Mouse (Mus musculus) heart, postnatal 25 days (tissue): ENCODE data around the gene Elovl3. TPM values are rescaled to one million over a fixed set of nuclear protein-coding genes. Genes with fewer than 3 reads are reported as not detected.
"Not testable (repeated sequence)": the region's sequence is repeated elsewhere in the genome, so short reads cannot be mapped to it uniquely, and the experiment has no call there.

ENCODE experiments used
- DNase-seq: peaks from one replicate; pipeline ENCODE4 v3.0.0; 2022; ENCODE audit warnings: low spot score
- intact Hi-C: fragments of 180-260 bp; cut with DNase I; formaldehyde crosslinking; loops from one replicate; pipeline ENCODE4 v1.15.1; 2025
- total RNA-seq, 2 experiments: library from RNA; stranded (reverse); gene quantifications; 2 replicates each; pipeline ENCODE4 v1.2.3; 2021

Elovl3 gene
- under 1 TPM in 1 of 2 experiments, not detected in 1; 0.22 TPM for total RNA-seq

- DNase-seq: peak; percentile 12
- intact Hi-C loops: no loop called here
These were observed at the start of gene Elovl3 for GRCm38 (mm10) chr19:46131694-46132525. Gene Elovl3, plus strand, starts transcription at chr19:46131897.

- intact Hi-C loops: loop anchor here (5.0 kb wide), 1 partner anchor 167 kb away; no protein-coding TSS in a partner anchor
These were observed 46.5 kb upstream of the Elovl3 start for GRCm38 (mm10) chr19:46085185-46085584.

DNA sequence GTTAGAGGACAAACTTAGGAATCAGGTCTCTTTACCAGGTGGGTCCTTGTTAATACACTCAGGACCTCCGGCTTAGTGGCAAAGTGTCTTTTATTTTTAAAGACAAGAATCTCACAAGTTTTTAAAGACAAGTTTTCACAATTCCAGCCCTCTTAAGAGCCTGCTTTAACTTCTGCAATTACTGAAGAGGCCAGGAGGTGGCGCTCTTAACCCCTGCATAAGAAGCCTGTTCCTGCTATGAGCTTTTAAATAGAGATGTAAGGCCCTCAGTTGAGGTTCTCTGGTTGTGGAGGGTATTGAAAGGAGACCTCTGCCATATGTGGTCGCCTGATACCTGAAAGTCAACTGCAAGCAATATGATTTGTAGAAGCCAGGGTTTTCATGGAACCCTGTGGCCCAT is 45.4 kb upstream of the Elovl3 start:
- intact Hi-C loops: loop anchor here (5.0 kb wide), 1 partner anchor 166 kb away; no protein-coding TSS in a partner anchor
- no peak for DNase-seq

More at GRCm38 (mm10) chr19:46085185-46085584, 46.5 kb upstream of the Elovl3 start:
- DNase-seq: no peak

DNA sequence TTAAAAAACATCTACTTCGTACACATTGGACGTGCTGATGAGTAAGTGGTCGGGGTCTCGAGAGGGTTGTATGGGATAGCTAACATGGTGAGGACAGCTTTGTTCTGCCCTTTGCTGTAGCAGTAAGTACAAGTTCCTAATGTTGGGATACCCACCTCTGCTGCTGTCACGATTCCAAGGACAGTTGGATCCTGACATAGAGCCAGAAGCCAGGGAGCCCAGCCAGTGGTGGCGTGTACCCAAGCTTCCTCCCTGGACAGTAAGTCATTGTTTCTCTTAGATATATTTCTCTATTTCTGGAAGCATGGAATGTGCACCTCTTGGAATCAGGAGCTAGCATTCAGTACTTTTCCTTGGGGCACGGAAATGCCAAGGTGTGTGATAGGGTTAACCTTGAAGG is 43.8 kb upstream of the Elovl3 start:
- peak; percentile 32 for DNase-seq
- intact Hi-C loops: loop anchor here (5.0 kb wide), 1 partner anchor 164 kb away; no protein-coding TSS in a partner anchor

DNA sequence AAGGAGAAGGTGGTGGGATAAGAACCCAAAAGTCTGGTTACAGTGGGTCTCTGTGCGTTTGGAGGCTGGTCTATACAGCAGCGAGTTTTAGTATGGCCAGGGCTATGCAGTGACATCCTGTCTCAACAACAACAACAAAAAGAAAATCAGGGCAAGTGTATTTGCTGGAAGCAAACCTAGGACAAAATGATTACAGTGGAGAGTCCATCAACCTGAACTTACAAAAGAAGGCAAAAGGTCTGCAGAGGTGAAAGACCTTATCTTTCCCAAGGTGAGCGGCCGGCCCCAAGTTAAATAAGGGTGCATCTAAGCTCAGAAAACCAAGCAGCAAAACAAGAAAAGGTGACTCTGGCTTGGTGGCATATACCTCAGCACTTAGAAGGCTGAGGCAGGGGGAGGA is 40.1 kb upstream of the Elovl3 start:
- no peak for DNase-seq
- intact Hi-C loops: no loop called here

GRCm38 (mm10) chr19:46094144-46094543 is 37.6 kb upstream of the Elovl3 start:
- intact Hi-C loops: no loop called here
- no peak for DNase-seq

DNA sequence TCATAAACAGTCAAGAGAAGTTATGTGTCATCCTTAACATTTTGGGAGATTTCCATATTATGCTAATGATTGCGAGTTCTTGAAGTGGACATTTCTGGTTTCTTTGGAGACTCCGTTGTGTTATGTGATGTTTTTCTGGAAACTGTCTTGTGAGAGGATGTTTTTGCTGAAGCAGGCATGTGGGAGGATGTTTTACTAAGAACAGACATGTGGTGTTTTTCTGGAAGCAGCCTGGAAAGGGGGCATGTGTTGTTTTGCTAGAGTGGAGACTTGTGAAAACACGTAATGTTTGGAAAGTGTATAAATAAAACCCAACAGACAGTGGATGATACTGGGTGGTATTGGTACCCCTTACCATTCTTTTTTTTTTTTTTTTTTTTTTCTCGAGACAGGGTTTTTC is 36.4 kb upstream of the Elovl3 start:
- intact Hi-C loops: no loop called here
- no peak for DNase-seq

DNA sequence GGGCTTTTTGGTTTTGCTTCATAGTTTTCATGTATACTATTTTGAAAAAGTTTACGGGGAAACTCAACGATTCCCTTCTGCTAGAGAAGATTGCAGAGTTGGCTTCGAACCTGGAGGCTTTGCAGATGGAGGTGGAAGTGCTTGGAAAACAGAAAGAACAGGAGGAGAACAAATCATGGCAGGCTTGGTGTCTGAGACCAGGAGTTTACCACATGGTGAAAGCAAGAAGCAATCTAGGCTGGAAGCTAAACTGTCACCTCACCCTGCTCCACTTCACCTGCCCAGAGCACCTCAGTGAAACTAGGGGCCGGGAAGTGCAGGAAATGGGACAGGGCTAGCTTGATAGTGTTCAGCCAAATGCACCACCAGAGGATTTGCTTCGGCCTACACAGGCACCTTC is 35.3 kb upstream of the Elovl3 start:
- intact Hi-C loops: no loop called here
- no peak for DNase-seq

GRCm38 (mm10) chr19:46099561-46099960 is 32.1 kb upstream of the Elovl3 start:
- intact Hi-C loops: no loop called here

GRCm38 (mm10) chr19:46103437-46104186 is 28.1 kb upstream of the Elovl3 start:
- no peak for DNase-seq
- intact Hi-C loops: no loop called here

More at GRCm38 (mm10) chr19:46099561-46099960, 32.1 kb upstream of the Elovl3 start:
- no peak for DNase-seq

DNA sequence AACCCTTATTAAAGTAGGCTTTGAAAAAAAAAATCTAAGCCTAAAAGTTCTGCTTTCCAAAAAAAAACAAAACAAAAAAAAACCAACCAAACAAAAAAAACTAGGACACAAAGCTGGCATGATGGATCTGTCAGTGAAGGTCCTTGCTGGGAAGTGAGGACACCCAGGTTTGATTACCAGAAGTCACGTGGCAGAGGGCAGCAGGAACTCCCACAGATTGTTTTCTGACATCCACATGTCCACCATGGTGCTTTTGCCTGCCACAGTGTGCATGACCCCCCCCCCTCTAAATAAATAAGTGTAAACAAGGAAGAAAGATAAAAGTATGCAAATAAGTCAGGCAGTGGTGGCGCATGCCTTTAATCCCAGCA is 27.5 kb upstream of the Elovl3 start:
- DNase-seq: no peak
- intact Hi-C loops: no loop called here

GRCm38 (mm10) chr19:46110214-46110613 is 21.5 kb upstream of the Elovl3 start:
- DNase-seq: no peak
- intact Hi-C loops: no loop called here

GRCm38 (mm10) chr19:46110781-46111180 is 20.9 kb upstream of the Elovl3 start:
- no peak for DNase-seq
- intact Hi-C loops: no loop called here

DNA sequence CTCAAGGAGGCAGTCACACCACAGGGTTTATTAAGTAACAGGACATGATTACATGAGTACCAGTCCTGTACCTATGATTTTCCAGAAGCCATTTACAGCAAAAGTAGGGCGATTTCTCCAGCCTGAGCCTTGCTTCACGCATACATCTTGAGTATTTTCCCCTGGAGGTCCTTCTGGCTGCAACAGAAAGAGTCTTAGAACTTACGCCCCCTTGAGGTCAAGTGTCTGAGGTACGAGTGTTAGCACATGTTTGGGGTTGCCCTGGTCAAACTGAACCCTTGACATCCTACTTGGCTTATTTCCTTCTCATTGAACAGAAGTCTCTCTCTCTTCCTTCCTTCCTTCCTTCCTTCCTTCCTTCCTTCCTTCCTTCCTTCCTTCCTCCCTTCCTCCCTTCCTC is 17.1 kb upstream of the Elovl3 start:
- intact Hi-C loops: no loop called here
- no peak for DNase-seq

DNA sequence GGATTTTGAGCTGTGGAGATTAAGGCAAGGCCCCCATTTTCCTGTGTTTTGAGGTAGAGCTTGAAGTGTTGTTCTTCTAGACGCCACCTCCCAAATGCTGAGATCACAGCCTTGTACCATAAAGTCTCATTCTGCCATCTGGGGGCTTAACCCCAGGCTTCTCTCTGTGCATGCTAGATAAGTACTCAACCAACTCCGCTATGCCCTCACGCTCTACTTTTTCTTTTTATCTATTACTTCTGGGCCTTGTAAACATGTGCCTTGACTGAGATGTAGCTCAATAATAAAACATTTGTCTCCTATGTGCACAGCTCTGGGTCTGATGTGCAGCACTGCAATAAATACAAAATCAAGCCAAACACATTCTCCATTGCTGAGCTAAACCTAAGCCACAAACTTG is 12.2 kb upstream of the Elovl3 start:
- intact Hi-C loops: no loop called here
- DNase-seq: no peak

DNA sequence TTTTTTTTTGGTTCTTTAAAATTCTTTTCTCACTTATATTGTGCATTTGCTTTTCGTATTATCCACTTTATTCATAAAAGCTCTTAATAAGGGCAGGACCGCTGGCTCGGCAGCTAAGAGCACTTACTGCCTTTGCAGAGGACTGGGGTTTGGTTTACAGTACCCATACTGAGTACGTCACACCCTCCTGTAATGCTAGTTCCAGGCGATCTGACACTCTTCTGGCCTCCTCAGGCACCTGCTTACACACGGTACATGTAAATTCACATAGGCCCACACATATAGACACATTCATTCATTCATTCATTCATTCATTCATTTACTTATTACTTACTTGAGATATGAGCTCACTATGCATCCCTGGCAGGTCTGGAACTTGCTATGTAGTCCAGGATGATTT is 10.8 kb upstream of the Elovl3 start:
- intact Hi-C loops: no loop called here
- no peak for DNase-seq

DNA sequence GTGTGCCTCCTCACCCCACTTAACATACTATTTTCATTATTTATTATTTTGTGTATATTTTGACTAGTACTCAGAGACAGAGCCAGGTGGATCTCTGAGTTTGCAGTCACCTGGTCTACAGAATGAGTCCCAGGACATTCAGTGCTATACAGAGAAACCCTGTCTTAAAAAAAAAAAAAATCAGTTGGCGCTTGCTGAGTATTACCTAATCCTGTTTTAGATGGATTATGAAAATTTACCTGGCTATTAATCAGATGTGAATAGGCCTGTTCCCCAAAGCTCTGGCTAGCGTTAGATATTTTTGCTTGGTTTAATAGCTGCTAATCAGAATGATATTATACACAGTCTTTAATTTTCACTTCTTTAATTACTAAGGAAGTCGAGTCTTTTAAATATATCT is 7.8 kb upstream of the Elovl3 start:
- intact Hi-C loops: no loop called here
- no peak for DNase-seq

DNA sequence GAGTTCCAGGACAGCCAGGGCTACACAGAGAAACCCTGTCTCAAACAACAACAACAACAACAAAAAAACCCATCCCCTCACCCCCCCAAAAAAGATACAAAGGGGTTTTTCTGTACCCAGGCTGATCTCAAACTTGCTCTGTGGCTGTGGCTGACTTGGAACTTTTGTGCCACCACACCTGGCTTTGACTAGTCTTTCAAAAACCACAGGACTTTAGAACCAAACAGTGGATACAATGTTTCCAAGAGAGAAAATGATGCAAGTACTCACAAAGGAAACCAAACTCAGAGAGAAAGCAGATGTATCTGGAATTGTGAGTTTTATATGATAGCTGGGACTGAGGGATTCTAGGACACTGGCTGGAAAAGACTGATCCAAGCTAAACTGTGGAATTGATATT is 7.0 kb upstream of the Elovl3 start:
- DNase-seq: no peak
- intact Hi-C loops: no loop called here

GRCm38 (mm10) chr19:46126301-46126700 is 5.4 kb upstream of the Elovl3 start:
- intact Hi-C loops: no loop called here
- DNase-seq: no peak

- DNase-seq, intact Hi-C loops: not testable (repeated sequence)
These were observed 2.0 kb upstream of the Elovl3 start for GRCm38 (mm10) chr19:46129737-46130136.

DNA sequence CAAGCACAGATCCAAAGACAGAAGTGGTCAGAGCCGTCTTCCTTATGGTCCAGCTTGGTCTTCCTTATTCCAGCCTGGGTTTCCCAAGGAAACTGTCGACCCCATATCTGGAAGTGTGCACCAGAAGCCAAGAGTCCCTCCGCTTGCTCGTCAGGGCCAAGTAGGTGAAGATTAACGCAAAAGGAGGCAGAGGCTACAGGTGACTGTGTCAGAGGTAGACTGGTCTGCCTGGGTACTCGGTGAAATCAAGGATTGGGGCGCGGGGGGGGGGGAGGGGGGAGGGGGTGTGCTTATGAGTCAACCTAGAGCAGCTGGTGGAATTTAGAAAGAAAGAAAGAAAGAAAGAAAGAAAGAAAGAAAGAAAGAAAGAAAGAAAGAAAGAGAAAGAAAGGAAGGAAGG is 414 bp upstream of the Elovl3 start:
- DNase-seq: no peak
- intact Hi-C loops: no loop called here
